Mouse (Mus musculus) ES-Bruce4 (cell line): Measurements from ENCODE around the gene Cacna2d3.

Source experiments
- CTCF ChIP-seq: IDR thresholded peaks from one replicate; pipeline ENCODE4 v1.8.1; 2011; ENCODE audit warnings: low read depth, low read length
- EP300 ChIP-seq: IDR thresholded peaks from 2 replicates; pipeline ENCODE4 v1.6.1; 2011; ENCODE audit warnings: low read depth, low read length; ENCODE audit not compliant: insufficient read depth

DNA sequence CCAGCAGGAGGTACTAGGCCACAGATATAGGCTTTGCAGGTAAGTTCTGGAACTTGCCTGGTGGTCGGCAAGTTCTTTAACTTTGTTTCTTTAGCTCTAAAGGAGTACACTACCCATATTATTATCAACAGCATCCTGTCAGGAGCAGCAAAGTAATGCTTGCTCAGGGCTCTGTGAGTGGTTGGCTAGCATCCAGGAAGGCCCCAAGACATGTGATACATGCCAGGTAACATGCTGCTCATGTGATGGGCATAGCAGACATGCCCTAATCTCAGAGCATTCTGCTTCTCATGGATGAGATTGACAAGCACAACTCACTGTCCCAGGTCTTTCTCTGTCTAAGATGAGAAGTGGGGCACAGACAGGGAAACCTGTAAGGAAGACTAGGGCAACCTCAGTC lies 442.8 kb downstream of the Cacna2d3 start:
- TF ChIP-seq CTCF (no peak), EP300 (no peak)
